Mouse (Mus musculus): ENCODE measurements around the gene Gm28048.

The Gm28048 gene

DNA sequence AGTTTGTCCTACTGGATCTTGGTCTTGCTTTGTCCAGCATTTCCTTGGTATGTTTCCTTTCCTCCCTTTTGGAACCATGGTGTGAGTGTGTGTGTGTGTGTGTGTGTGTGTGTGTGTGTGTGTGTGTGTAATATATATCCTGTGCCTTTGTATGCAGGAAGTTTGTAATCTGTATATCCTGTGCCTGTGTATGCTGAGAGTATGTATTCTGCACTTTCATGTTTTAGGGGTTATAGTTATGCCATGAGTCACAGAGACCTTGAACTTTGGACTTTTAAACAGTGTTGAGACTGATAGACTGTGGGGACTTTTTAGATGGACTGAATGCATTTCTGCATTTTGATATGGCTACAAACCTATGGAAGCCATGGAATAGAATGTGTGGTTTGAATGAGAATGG, 99.0 kb downstream of the Gm28048 start:
- DNase-seq: no peak

GRCm38 (mm10) chr11:22880383-22881172, 101.3 kb downstream of the Gm28048 start:
- no peak for DNase-seq

DNA sequence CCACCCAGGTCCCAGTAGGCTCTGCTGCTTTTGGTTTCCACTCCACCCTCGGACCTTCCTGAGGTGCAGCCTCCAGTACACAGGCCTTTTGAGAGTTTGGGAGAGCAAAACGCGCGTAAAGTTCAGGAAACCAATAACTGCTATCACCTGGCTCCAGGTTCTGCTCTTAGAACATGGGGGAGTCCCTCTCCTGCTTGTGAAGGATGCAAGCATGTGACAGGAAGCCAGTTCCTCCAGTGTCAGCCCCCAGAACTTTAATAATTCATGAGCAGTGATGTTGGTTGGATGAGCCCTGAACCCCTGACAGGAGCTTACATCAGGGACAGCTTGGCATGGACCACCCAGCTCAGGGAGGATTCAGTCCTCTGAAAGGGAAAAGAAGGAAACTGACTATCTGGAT, 102.2 kb downstream of the Gm28048 start:
- no peak for DNase-seq

GRCm38 (mm10) chr11:22876680-22877330, 105.1 kb downstream of the Gm28048 start:
- no peak for DNase-seq

- DNase-seq: no peak
These were observed 106.6 kb downstream of the Gm28048 start for GRCm38 (mm10) chr11:22875279-22875678.

- no peak for DNase-seq
These were observed 107.1 kb downstream of the Gm28048 start for GRCm38 (mm10) chr11:22874747-22875146.

- DNase-seq: peak; percentile 7 to 24
These were observed 108.5 kb downstream of the Gm28048 start for GRCm38 (mm10) chr11:22873383-22873782.

DNA sequence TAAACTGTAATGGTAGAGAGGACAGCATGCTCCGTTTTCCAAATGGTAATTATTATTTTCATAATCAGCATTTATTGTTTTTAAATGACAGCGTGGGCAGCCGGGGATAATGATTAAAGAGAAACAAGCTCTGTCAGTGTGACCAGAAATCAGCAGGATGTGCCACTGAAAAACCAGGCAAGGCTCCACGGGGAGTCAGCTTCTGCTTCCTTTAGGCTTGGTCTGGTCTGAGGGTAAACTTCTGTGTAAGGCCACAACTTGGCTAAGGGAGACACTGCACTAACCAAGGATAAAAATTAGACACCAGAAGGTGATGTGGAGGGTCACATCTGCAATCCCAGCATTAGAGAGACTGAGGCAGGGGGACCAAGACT, 109.6 kb downstream of the Gm28048 start:
- no peak for DNase-seq

DNA sequence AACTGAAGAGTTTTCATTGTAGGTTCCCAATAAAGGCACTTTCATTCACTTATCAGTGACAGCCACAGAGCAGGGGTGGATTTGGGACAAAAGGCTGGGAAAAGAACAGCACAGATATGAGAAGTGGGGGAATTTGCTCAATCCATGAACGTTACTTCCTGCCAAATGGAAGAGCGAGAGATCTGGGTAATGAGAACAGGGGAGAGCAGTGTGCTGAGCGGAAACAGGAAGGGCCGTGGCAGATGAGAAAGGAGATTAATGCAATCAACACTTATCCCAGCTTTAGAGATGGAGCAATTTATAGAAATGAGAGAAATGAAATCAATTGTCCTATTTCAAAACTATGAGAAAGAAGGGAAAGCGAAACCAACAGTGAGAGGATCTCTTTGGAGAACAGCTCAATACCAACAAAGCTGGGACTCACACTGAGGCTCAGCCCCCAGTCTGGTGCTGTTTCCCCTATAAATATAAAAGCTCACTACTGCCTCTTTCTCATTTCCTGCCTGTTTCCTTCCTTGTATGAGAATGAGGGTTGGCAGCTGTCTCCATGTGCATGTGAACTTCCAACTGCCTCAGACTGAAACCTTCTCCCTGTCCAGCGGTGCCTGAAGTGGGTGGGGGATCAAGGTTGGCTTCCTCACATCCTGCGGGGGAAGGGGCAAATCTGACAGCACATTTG, 110.1 kb downstream of the Gm28048 start:
- DNase-seq: no peak

DNA sequence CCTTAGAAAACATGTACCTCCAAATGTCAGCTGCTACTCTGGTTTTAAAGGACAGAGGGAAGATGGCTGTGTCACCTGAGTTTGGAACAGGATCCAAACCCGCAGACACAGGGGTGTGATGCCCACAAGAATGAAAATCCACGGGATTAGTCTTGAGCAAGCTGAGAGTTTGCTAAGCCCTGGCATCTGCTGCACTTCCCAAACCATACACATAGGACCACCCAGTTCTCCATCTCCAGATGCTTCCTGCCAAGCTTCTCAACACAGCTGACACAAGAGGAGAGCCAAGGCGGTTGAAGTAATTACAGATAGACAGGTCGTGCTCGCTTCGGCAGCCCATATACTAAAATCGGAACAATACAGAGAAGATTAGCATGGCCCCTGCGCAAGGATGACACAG, 113.3 kb downstream of the Gm28048 start:
- DNase-seq: no peak

- DNase-seq: no peak
These were observed 114.2 kb downstream of the Gm28048 start for GRCm38 (mm10) chr11:22867691-22868090.

GRCm38 (mm10) chr11:22865635-22866246, 116.1 kb downstream of the Gm28048 start:
- DNase-seq: no peak

GRCm38 (mm10) chr11:22864305-22865060, 117.4 kb downstream of the Gm28048 start:
- no peak for DNase-seq

DNA sequence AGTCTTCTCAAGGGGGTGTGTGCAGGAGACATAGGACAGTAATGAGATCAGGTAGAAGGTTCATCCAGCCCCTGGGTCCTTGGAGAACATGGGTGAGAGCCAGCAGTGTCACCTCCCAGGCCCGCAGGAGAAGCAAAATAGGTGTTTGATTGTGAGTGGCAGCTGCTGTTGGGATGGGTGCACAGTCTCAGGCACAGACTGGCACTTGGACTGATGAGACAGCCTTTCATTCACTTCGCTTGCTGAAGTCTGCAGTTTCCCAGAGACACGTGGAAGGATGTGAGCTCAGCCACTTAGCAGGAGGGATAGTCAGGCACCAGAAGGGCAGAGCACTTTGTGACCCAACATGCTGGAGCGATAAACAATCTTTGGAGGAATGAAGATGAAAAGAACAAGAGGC, 118.3 kb downstream of the Gm28048 start:
- DNase-seq: no peak

- no peak for DNase-seq
These were observed 120.6 kb downstream of the Gm28048 start for GRCm38 (mm10) chr11:22861315-22861714.

DNA sequence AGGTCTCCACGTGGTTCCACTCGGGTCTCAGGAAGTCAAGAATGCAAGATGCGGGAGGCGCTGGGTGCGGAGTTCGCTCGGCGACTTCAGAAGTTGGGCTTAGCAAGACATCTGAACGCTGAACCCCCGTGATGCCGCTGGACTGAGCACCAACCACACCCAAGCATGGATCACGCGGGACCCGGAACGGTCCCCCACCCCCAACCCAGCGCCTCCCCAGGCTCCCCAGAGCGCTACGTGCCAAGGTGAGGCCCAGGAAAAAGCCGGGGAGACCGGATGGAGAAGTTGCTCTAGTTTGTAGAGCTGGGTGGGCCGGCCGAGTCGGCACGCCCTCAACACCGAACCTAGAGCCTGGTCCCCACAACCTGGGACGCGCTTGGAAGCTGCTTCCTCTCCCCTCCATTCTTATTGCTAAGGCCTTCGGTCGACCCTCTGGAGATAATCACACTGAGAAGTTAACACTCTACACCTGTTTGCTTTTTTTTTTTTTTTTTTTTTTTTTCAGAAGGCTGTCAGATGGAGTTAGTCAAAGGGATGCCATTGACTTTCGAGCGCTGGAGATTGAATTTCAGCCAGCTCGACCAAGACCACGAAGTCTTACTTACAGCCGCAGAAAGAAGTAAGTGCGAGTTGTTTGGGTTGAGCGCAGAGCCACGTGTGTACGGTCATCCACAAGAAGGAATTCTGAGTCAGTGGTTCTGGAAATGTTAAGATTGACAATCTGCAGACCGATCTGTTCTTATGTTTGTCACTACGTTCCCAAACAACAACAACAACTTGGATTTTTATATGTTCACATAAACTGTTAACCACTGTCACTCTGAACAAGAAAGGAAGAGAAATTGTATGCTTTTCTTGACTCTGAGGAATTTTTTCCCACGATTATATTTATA, 121.3 kb downstream of the Gm28048 start, which contains the start of gene B3gnt2:
B3gnt2 (minus strand) TSS at position 627 of the 893 bp plus-strand sequence.
- no peak for DNase-seq

DNA sequence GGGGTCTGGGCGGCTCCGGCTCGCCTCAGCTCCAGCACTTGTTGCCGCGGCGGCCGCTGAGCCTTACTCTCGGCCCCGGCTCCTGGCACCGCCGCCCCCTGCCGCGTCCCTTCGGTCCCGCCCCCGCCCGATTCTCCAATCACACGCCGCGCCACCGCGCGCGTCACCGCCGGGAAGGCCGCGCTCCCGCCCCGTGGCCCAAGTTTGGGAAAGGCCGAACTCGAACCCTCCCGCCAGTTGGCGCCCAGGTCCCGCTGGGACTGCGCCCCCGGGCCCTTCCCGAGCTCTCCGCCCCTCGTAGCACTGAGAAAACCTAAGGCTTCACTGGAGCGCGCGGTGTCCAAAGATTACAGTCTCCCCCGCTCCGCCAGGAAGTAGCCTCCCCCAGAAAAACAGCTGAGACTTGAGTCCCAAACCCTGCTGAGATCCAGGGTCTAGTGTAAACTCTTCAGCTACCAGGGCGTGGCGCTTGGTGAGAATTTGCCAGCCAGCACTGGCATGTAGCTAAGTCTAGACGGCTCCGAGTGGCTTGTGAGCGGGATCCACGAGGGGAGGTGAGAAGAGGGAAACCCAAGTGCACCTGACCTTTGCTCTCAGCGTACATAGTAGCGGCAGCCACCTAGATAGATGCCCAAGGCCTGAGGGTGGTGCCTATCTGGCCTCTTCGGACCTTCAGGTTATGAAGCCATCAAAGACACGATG, 122.1 kb downstream of the Gm28048 start:
- DNase-seq: peak; percentile 24 to 47

DNA sequence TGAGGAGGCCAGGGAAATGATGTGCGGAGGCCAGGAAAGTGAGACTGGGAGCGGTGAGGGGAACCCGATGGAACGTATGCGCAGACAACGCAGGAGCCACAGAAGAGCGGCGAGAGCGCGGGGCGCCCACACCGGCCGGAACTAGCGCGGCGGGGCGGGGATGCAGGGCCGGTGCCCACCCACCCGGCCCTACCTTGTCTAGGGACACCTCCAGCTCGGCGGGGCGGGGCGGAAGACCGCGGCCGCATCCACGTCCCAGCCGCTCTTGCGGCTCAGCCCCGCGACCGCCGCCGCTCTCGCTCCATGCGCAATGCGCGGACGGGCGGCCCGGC, 122.6 kb downstream of the Gm28048 start:
- no peak for DNase-seq

DNA sequence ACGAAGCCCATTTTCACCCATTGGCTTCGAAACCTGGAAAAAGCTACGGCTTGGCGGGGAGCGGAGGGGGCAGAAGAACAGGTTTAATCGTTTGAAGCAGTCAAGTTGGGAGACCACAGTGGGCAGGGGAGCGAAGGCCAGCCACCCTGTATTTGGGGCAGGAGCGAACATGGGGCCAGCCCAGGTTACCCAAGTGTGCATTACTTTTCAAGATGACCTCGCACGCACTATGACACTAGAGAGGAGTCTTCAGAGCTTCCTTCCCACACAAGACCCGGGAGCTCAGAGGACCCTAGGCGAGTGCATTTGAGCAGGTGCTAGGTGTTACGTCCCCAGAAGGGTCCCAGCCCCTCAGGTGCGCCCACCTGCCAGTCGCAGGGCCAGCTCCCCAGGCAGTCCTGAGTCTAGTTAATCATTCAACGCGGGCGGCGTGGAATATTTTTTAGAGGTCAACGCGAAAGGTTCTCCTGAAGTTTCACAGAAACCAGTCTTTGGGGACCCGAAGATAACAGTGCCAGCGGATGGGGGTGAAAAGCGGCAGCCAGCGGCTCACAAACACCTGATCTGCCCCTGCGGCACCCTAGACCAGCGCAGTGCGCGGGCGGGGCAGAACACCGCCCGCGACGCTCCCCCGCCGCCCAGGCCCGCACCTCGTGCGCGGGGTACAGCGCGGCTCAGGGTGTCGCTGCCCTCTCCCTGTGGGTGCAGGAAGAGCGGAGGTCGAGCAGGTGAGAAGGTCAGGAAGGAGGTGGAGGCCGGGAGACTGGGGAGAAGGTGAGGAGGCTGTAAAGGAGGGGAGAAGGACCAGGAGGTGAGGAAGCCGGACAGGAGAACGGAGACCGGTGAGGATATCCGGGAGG, 123.2 kb downstream of the Gm28048 start:
- no peak for DNase-seq
